Comparison of ENCODE assay signal across 20 mouse cellular contexts in genomic region chrX:151061615-151062299, GRCm38 (mm10).
"Had no signal": no experiment of that assay in that cellular context is flagged by ENCODE, and none has a peak within 500 bp of the region (broad histone marks: within the 10 kb centered on the region; RNA-seq: fewer than 3 reads in every experiment).

No protein-coding gene starts in this region.

- H3K27ac ChIP-seq: limb, embryonic 12.5 days; limb, embryonic 15.5 days; liver, embryonic 14.5 days; midbrain, embryonic 12.5 days; midbrain, embryonic 15.5 days; neural tube, embryonic 12.5 days; neural tube, embryonic 15.5 days had no signal

- ATAC-seq: liver, postnatal 0 days; lung, postnatal 0 days; midbrain, embryonic 15.5 days had no signal

- H3K9me3 ChIP-seq: limb, embryonic 12.5 days; limb, embryonic 15.5 days; midbrain, embryonic 12.5 days; midbrain, embryonic 15.5 days; neural tube, embryonic 12.5 days; neural tube, embryonic 15.5 days had no signal

- H3K27me3 ChIP-seq: limb, embryonic 15.5 days; midbrain, embryonic 15.5 days; neural tube, embryonic 12.5 days; neural tube, embryonic 15.5 days had no signal

- H3K4me3 ChIP-seq: limb, embryonic 12.5 days; limb, embryonic 15.5 days; midbrain, embryonic 12.5 days; midbrain, embryonic 15.5 days; neural tube, embryonic 12.5 days; neural tube, embryonic 15.5 days had no signal

- H3K36me3 ChIP-seq: limb, embryonic 15.5 days; midbrain, embryonic 15.5 days; neural tube, embryonic 15.5 days had no signal

- H3K4me1 ChIP-seq: limb, embryonic 12.5 days; limb, embryonic 15.5 days; midbrain, embryonic 12.5 days; midbrain, embryonic 15.5 days; neural tube, embryonic 12.5 days; neural tube, embryonic 15.5 days had no signal

- DNase-seq: kidney, postnatal 14 days; kidney, postnatal 4 days; left cerebral cortex, postnatal 4 days; liver, postnatal 0 days; lung, embryonic 14.5 days; right cerebral cortex, adult 18-20 months; right cerebral cortex, postnatal 14 days; right cerebral cortex, postnatal 4 days; thymus, adult 18-20 months; thymus, postnatal 14 days; thymus, postnatal 4 days had no signal

- H3K9ac ChIP-seq: limb, embryonic 12.5 days; limb, embryonic 15.5 days; liver, embryonic 14.5 days; liver, postnatal 0 days; lung, embryonic 14.5 days; midbrain, embryonic 12.5 days; midbrain, embryonic 15.5 days; neural tube, embryonic 12.5 days; neural tube, embryonic 15.5 days had no signal

- H3K4me2 ChIP-seq: limb, embryonic 12.5 days; limb, embryonic 15.5 days; liver, embryonic 11.5 days; lung, embryonic 14.5 days; midbrain, embryonic 12.5 days; midbrain, embryonic 15.5 days; neural tube, embryonic 12.5 days; neural tube, embryonic 15.5 days had no signal
